Comparison of ENCODE assay signal across 8 mouse cellular contexts in the genomic region with DNA sequence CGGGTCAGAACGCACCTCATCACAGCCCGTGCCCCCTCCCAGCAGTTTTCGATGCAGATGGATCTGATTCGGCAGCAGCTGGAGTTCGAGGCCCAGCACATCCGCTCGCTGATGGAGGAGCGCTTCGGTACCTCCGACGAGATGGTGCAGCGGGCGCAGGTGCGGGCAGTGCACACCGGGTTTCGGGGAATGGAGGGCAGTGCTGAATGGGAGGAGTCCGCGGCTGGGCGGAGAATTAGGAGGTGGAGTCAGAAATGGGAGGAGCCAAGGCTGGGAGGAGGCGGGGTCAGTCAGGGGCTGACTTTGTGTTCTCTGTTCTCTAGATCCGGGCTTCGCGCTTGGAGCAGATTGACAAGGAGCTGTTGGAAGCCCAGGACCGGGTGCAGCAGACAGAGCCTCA. TPM values are rescaled to one million over a fixed set of nuclear protein-coding genes. Genes with fewer than 3 reads are reported as not detected.
DNase-seq lines count a peak whose midpoint lies in the region; ATAC-seq and TF ChIP-seq lines count a peak whose summit lies in the region.

No protein-coding gene starts in this region.

- no peak overlapping the region for H3K27ac ChIP-seq in ES-Bruce4 (ENCODE audit: insufficient read depth, low read length)
- no peak overlapping the region for H3K27ac ChIP-seq in bone marrow macrophage, adult 2 months (ENCODE audit: insufficient read depth, low read depth, low read length)

- H3K4me1 ChIP-seq in ES-Bruce4 (ENCODE audit: control insufficient read depth, insufficient read depth, low read length): no peaks in the 10 kb centered on the region
- no peaks in the 10 kb centered on the region for H3K4me1 ChIP-seq in bone marrow macrophage, adult 2 months (ENCODE audit: control insufficient read depth, insufficient read depth, low read length)

- H3K36me3 ChIP-seq in ES-Bruce4 (ENCODE audit: control insufficient read depth, insufficient read depth, low read length, poor library complexity, severe bottlenecking): no peaks in the 10 kb centered on the region

- DNase-seq in lung, postnatal 14 days: peak; percentile 33
- peak; percentile 29 to 79 for DNase-seq in spleen, postnatal 10 days (ENCODE audit: low spot score in 2 of 2)
- DNase-seq in yolk sac, embryonic 10.5 days (ENCODE audit: low spot score): no peak
- no peak for DNase-seq in cerebellum, adult 9-11 months
- DNase-seq in frontal cortex, postnatal 10 days (ENCODE audit: low spot score in 2 of 2): no peak

- peak; percentile 80 for TF ChIP-seq POLR2A in ES-Bruce4 (IDR thresholded peaks at IDR 0.05; ENCODE audit: insufficient read depth, low read length)
- TF ChIP-seq POLR2A in bone marrow macrophage, adult 2 months (IDR thresholded peaks at IDR 0.05; ENCODE audit: borderline replicate concordance, low read depth, low read length): no peak

- H3K27me3 ChIP-seq in ES-Bruce4 (ENCODE audit: control insufficient read depth, insufficient read depth, low read length, poor library complexity, severe bottlenecking): no peaks in the 10 kb centered on the region

- no peaks in the 10 kb centered on the region for H3K9me3 ChIP-seq in ES-Bruce4 (replicated peaks; ENCODE audit: control insufficient read depth, insufficient read depth, low read length, poor library complexity, severe bottlenecking)

- H3K9ac ChIP-seq in ES-Bruce4 (ENCODE audit: low read depth, poor library complexity, severe bottlenecking): peak overlapping the region; percentile 32

- TF ChIP-seq CTCF in ES-Bruce4 (IDR thresholded peaks at IDR 0.05; ENCODE audit: low read depth, low read length): no peak
- no peak for TF ChIP-seq CTCF in bone marrow macrophage, adult 2 months (IDR thresholded peaks at IDR 0.05; ENCODE audit: low read depth, low read length)

- no peak for TF ChIP-seq EP300 in ES-Bruce4 (IDR thresholded peaks at IDR 0.05; ENCODE audit: insufficient read depth, low read depth, low read length)

- peak; percentile 50 for ATAC-seq in inflammation-experienced regulatory T-cells, adult 6 months

- H3K4me3 ChIP-seq in ES-Bruce4 (ENCODE audit: low read depth, low read length): peak overlapping the region; percentile 77
- peak overlapping the region; percentile 41 for H3K4me3 ChIP-seq in bone marrow macrophage, adult 2 months (ENCODE audit: insufficient read depth, low read length)

RNA-seq across cellular contexts. Expression of gene Apc2, which starts 9.1 kb away (rescaled TPM):
- 3.2 and 3.8 TPM in 2 replicates for polyA plus RNA-seq in ES-Bruce4 (2011; ENCODE audit: insufficient read depth, insufficient read length, low read depth, missing spikeins)
- 0.25 and 0.81 TPM in 2 replicates for polyA plus RNA-seq in bone marrow macrophage, adult 2 months (2012; ENCODE audit: insufficient read depth, insufficient read length, missing spikeins)
- polyA plus RNA-seq in inflammation-experienced regulatory T-cells, adult 6 months (2017; shearing (Covaris generic)): under 1 TPM; 0.04 to 0.35 (median 0.05) TPM

RNA-seq across cellular contexts. Expression of gene Rps15, which starts 12.6 kb away (rescaled TPM):
- polyA plus RNA-seq in ES-Bruce4 (2011; ENCODE audit: insufficient read depth, insufficient read length, low read depth, missing spikeins): 2,641 and 2,952 TPM in 2 replicates
- polyA plus RNA-seq in bone marrow macrophage, adult 2 months (2012; ENCODE audit: insufficient read depth, insufficient read length, missing spikeins): 1,336 and 1,616 TPM in 2 replicates
- 1,000 to 10,000 TPM in 2 of 3 experiments, 100 to 1,000 TPM in 1; 970 to 1,806 (median 1,658) TPM for polyA plus RNA-seq in inflammation-experienced regulatory T-cells, adult 6 months (2017; shearing (Covaris generic))

RNA-seq across cellular contexts. Expression of gene 2310011J03Rik, which starts 15.5 kb away (rescaled TPM):
- 11.6 and 13.2 TPM in 2 replicates for polyA plus RNA-seq in ES-Bruce4 (2011; ENCODE audit: insufficient read depth, insufficient read length, low read depth, missing spikeins)
- polyA plus RNA-seq in bone marrow macrophage, adult 2 months (2012; ENCODE audit: insufficient read depth, insufficient read length, missing spikeins): 38.8 and 39.3 TPM in 2 replicates
- polyA plus RNA-seq in inflammation-experienced regulatory T-cells, adult 6 months (2017; shearing (Covaris generic)): 10 to 100 TPM; 38.1 to 52.1 (median 41.8) TPM

RNA-seq across cellular contexts. Expression of gene Pcsk4, which starts 24.4 kb away (rescaled TPM):
- polyA plus RNA-seq in ES-Bruce4 (2011; ENCODE audit: insufficient read depth, insufficient read length, low read depth, missing spikeins): 2.8 and 3.1 TPM in 2 replicates
- polyA plus RNA-seq in bone marrow macrophage, adult 2 months (2012; ENCODE audit: insufficient read depth, insufficient read length, missing spikeins): 2.2 and 2.5 TPM in 2 replicates
- 10 to 100 TPM in 1 of 3 experiments, 1 to 10 TPM in 2; 2.2 to 10.8 (median 9.5) TPM for polyA plus RNA-seq in inflammation-experienced regulatory T-cells, adult 6 months (2017; shearing (Covaris generic))

RNA-seq across cellular contexts. Expression of gene Reep6, which starts 24.9 kb away (rescaled TPM):
- polyA plus RNA-seq in ES-Bruce4 (2011; ENCODE audit: insufficient read depth, insufficient read length, low read depth, missing spikeins): 17.3 and 17.6 TPM in 2 replicates
- 1.5 TPM in 1 of 2 replicates, not detected in the other for polyA plus RNA-seq in bone marrow macrophage, adult 2 months (2012; ENCODE audit: insufficient read depth, insufficient read length, missing spikeins)
- polyA plus RNA-seq in inflammation-experienced regulatory T-cells, adult 6 months (2017; shearing (Covaris generic)): not detected

Comparison
In these comparisons a context has a peak if more than half of its experiments do, and no peak if none do; other contexts are left out.
1. DNase-seq: peak in lung, postnatal 14 days (single experiment) and spleen, postnatal 10 days (2 of 2); none in yolk sac, embryonic 10.5 days (single experiment), cerebellum, adult 9-11 months (single experiment) and frontal cortex, postnatal 10 days (0 of 2).